Mouse (Mus musculus): ENCODE data around the gene Gm5105. TPM values are rescaled to one million over a fixed set of nuclear protein-coding genes. Genes with fewer than 3 reads are reported as not detected.

The Gm5105 gene
- total RNA-seq, 1 experiment from 2014 or later, result not detected

GRCm38 (mm10) chr3:138026286-138026685, 40.9 kb downstream of the Gm5105 start:
- DNase-seq, result no peak

DNA sequence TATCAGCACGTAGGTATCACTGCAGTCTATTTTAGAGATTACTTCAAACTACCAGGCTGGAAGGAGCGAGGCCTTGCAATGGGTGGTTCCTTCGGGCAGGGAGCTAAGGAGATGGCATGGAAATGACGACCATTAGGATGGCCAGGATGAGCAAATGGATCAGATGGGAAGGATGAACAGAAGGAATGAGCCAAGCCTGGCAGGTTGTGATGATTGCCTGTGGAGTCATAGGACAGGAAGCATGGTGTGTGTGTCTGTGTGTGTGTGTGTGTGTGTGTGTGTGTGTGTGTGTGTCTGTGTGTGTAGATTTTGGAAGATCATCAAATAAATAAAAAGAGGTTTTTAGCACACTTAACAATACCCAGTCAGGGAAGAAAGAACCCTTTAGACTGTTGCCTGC, 44.5 kb downstream of the Gm5105 start:
- no peak for DNase-seq

- DNase-seq, result no peak
Observed at GRCm38 (mm10) chr3:138022003-138022402, 45.2 kb downstream of the Gm5105 start.

GRCm38 (mm10) chr3:138016810-138017209, 50.4 kb downstream of the Gm5105 start:
- DNase-seq, result no peak

DNA sequence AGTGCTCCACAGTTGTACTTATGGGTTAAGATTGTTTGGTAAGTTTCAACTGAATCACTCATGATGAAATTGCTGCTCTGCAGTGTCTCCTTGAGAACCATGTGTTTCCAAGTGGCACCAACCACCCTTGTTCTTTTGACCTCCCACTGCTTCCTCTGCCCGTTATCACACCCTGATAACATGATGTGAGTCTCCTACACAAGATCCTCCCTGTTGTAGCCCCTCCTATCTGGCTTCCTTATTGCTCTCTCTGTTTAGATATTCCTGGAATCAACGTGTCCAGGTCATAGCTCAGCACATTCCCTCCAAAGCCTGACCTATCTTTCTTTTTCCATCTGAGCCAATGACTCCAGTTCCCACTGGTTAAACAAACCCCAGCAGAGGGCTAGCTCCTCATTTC, 52.5 kb downstream of the Gm5105 start:
- DNase-seq, result no peak

- no peak for DNase-seq
Observed at GRCm38 (mm10) chr3:138012351-138012750, 54.8 kb downstream of the Gm5105 start.

GRCm38 (mm10) chr3:138008152-138008551, 59.0 kb downstream of the Gm5105 start:
- DNase-seq, result peak; percentile 30

GRCm38 (mm10) chr3:138006896-138007295, 60.3 kb downstream of the Gm5105 start:
- DNase-seq, result no peak

DNA sequence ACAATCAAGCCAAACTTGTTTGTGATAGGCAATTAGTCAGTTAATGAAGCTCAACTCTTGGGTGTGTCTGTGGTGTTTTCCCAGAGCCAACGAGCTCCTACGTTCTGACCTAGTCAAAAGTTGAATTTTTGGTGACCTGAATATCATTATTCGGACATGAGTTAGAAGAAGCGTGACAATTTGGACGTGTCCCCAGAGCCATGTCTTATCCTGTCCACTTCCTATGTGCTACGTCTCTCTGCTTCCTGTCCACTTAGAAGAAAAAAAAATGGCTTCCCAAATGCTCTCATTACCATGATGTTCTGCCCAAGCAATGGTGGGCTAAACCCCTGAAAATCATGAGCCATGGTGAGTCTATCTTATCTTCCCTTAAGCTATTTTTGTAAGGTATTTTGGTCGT, 63.9 kb downstream of the Gm5105 start:
- DNase-seq, result no peak

GRCm38 (mm10) chr3:138002545-138002944, 64.6 kb downstream of the Gm5105 start:
- no peak for DNase-seq

DNA sequence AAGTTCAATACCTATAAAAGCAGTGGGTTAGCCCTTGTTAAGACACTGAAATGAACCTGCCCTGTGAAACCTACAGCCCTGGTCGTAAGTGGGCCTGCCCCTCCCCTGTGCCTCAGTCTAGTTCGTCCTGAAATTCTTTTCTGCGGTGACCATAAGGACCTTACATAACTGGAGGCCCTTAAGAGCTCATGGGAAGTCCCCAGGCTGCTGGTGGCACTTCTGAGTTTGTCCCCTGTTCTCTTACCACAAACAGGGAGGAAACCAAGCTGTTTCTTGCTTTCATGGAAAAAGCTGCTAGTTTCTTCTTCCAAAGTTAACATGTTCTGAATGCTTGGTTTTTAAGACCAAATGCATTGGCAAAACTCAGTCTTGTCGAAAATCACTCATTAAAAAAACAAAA, 65.3 kb downstream of the Gm5105 start:
- DNase-seq, result no peak

GRCm38 (mm10) chr3:138000724-138001069, 66.5 kb downstream of the Gm5105 start:
- peak; percentile 68 for DNase-seq

DNA sequence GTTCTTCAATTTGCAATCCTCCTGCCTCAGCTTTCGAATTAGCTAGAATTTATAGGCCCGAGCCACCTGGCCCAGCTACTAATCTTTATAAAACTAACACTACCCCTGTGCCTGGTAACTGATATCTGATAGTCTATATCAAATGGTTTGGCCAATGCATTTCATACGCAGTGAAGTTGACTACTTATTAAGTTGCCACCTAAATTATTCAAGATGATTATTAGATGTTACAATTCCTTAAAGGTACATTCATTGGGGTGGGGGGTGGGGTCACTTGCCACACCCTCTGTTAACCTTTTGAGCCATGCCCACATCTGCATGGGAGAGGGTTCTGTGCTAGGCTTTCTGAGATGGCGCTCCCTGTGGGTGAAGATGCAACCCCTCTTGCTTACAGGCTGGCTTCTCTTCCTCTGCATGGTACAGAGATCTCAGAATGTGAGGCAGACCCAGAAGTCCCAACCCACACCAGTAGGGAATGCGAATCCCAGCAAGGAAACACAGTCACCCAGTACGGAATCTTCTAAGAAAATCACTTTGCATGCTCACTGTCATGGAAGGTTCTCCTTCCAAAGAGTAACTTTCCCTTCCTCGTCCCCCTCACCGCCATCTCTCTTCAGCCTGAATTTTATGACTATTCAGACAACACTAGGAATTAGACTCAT, 67.0 kb downstream of the Gm5105 start:
- DNase-seq, result no peak

GRCm38 (mm10) chr3:137999224-137999790, 67.9 kb downstream of the Gm5105 start:
- DNase-seq, result no peak

Other genes with a start within 250 kb of the Gm5105 start
- 228 and 256 TPM in 2 replicates for gene H2afz, start 202.9 kb downstream of the Gm5105 start, total RNA-seq (2021)
- gene Dnajb14, start 199.7 kb downstream of the Gm5105 start, total RNA-seq (2021), result 17.8 and 19.5 TPM in 2 replicates
- gene Lamtor3, start 148.9 kb downstream of the Gm5105 start, total RNA-seq (2021), result 64.2 and 75.9 TPM in 2 replicates
- 4.9 and 10.1 TPM in 2 replicates for gene Dapp1, start 85.8 kb downstream of the Gm5105 start, total RNA-seq (2021)
- 0.04 TPM in 1 of 2 replicates, not detected in the other for gene 1110002E22Rik, start 2.3 kb downstream of the Gm5105 start, total RNA-seq (2021)
- gene Trmt10a, start 76.1 kb upstream of the Gm5105 start, total RNA-seq (2021), result 11.7 and 14.7 TPM in 2 replicates
- 8.0 and 22.6 TPM in 2 replicates for gene Mttp, start 77.6 kb upstream of the Gm5105 start, total RNA-seq (2021)
- not detected in 2 replicates for gene 4930579F01Rik, start 126.4 kb upstream of the Gm5105 start, total RNA-seq (2021)
- 18.2 and 24.3 TPM in 2 replicates for gene Adh7, start 150.4 kb upstream of the Gm5105 start, total RNA-seq (2021)
- 3,758 and 4,029 TPM in 2 replicates for gene Adh1, start 193.6 kb upstream of the Gm5105 start, total RNA-seq (2021)
- not detected in 2 replicates for gene Adh6a, start 245.9 kb upstream of the Gm5105 start, total RNA-seq (2021)